Mouse (Mus musculus) adrenal gland (tissue): ENCODE data around the gene Nkain2.
"Not testable (repeated sequence)": the region's sequence is repeated elsewhere in the genome, so short reads cannot be mapped to it uniquely, and the experiment has no call there.

ENCODE experiments used
- intact Hi-C: fragments of 180-260 bp; cut with DNase I; formaldehyde crosslinking; loops from one replicate; pipeline ENCODE4 v1.15.1; 2025
- long read RNA-seq, 2 experiments: library from polyadenylated mRNA; unstranded; transcript quantifications; one replicate each; pipeline ENCODE4 v2.0.0; 2020; ENCODE audit warnings: borderline replicate concordance in 1 of 2; ENCODE audit not compliant: insufficient replicate concordance in 1 of 2

Nkain2 gene
- long read RNA-seq, experiment 1 = 0 reads
- long read RNA-seq, experiment 2 = 0 reads

DNA sequence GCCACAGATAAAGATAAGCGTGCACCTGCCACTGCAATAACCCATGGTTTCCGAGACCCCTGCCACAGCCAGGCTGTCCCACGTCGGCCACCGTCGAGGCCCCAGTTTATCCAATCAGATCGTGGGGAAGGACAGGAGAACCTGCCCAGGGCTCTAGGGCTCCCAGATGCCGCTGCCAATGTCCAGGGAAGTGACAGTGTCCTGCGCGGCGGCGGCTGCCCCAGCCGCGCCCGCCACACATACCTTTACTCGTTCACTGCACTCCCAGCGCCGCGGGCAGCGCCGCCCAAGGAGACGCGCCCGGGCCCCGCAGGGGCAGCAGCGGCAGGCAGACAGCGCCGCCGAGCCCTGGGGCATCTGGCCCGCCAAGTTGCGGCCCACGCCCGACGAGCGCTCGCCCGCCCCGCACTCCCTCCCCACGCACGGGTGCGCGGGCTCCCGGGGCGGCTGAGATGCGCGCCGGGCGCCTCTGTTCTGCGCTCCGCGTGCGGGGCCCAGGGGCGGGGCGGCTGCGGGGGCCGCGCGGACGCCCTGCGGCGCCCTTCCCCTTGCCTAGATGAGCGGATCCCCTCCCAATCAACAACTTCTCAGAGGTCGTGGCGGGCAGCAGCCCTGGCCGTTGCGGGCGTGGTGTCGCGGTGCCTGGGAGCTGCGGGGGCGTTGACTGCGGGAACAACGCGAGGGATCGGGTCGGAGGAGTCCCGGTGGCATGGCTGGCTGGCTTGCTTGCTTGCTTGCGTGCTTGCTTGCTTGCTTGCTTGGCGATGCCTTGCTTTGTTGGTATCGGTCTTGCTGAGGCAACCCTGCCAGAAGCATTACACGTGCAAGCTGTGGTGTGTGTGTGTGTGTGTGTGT is at the start of gene Nkain2:
Gene Nkain2 (minus strand): TSS at position 811 of the 855 bp plus-strand sequence.
- intact Hi-C loops = no loop called here

DNA sequence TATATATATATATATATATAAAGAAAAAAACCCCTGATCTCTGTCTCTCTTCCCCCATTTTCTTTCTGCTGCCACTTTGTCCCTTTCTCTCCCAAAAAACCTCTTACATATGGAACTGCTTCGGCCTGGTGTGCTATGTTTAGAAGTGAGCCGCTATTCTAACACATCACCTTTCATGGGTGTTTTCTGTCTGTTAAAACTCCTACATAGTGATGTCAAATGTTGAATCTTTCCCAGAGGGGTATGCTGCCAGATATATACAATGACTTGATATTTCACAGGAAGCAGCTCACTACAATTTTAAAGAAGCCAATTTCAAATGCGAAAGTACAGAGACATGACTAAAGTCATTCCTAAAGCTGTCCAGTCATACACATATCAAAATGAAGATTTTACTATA is 49.6 kb upstream of the Nkain2 start:
- intact Hi-C loops = no loop called here

DNA sequence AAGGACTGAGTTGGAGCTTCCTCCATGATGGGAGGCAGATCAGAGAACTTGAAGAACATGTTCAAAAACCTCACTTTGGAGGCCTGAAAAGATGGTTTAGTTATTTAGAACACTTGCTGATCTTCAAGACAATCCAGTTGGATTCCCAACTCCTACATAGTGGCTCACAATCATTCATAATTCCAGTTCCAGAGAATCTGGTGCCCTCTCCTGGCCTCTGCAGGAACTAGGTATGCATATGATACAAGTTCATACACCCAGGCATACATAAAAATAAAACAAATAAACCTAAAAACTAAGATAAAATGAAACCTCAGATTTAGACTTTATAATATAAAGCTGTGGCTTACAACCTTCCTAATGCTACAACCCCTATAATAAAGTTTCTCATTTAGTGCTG is 4.8 kb upstream of the Nkain2 start:
- intact Hi-C loops = no loop called here

DNA sequence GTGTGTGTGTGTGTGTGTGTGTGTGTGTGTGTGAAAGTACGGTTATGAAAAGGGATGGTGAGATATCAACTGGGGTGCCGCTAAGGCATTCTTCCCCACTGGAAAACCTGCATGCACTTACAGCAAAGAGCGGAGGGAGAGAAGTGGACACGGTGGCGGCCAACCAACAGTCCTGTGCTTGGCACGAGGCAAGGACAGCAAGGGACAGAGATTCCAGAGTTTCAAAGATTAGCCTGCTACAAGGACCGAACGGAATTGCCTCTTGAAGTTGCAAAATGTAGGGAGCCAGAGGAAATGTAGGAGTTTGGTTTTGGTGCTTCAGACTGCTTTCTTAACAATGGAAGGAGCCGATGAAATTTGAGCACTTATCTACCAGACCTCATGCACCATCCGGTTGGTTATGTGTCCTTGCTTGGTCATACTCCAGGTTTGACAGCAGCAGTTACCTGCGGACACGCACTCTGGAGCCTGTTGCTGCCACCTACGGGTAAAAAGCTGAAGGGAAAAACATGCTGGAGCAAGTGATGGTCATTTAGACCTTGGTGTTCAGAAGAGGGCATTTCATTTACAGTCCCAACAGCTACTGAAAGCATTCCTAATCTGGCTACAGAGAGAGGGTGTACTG is 357 bp upstream of the Nkain2 start:
- intact Hi-C loops = no loop called here

DNA sequence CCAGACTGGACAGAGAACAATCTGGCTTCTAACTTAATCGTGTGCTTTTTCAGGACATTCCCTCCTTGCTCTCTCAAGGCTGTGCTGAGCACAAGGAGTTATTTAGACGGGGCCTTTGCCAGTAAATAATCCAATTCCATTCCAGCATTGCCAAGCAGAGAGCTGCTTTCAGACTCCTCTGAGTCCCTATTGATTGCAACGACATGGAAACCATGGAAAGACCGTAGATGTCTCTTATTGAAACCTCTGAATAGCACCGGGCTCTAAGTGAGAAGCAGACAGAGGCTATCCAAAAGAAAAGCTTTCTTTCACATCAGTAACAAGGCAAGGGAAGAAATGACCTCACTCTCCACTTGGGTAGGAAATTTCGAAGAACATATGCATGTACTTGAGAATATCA is 8.3 kb downstream of the Nkain2 start:
- intact Hi-C loops = no loop called here

DNA sequence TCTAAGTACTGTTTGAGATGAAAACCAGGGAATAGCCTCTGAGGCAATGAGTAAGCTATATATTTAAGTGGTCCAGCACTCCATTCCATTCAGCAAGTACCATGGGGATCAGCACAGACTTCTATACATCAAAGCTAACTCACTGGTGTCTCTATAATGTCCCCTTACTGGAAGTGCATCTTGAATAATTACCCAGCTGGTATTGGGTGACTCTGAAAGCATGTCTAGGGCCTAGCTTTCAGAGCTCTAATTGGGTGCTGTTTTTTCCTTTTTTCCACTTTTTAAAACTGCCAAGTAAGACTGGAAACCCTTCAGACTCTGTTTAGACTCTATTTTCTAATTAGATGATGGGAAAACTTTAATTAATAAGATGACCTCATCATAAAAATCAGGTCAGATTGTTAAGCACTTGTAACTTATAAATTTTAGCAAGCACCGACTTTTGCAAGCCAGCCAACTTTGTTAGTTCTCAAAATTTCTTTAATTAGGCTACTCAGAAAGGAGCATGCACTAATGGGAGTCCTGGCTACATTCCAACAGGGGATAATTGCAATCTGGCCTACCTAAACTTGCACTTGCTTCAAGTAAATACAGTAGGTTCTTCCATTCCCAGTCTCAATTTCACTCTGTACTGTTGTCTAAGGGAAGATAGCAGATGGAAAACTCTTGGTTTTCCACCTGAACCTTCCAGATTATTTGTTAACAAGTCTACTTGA is 19.4 kb downstream of the Nkain2 start:
- intact Hi-C loops = no loop called here

DNA sequence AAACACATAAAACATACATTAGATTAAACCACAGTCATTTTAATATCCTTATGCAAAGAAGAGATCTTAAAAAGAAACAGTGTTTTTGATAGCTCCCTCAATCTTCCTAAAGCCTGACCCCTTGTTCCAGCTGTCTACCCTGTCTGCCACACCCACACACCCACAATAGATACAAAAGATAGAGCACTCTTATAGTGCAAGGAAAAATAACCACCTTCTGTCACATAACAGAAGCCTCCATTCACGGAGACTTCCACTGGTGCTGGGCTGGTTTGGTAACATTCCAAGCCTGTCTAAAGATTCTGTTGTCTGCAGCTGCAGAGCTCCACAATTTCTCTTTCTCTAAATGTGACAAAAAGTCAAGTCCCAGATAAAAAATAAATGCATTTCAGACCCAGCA is 20.7 kb downstream of the Nkain2 start:
- intact Hi-C loops = no loop called here

DNA sequence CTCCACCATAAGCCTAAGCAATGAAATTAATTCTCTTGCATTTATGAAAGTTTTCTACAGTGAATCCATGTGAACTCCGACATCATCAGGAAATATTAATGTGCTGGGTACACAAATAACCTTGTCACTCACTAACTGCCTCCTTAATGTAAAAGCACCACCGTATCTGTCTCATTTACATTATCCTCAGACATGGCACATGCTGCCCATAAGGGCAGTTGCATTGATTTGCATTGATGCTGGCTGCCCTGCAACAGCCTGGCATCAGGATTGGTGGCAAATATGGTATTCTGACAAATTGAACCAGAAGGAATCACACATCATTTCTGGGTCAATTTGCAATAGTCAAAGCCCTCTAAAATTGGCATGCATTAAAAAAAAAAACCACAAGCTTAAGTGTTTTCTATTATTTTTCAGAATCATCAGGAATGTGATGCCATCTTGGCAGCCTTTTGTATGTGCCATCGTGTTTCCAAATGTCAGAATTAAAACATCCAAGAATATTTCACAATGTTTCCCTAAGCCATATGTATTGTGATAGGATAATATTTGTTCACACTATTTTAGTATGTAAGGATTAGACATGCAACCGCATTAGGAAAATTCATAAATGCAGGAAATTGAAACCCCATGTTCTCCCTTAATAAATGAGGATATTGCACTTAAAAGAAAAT is 74.9 kb downstream of the Nkain2 start:
- intact Hi-C loops = no loop called here

DNA sequence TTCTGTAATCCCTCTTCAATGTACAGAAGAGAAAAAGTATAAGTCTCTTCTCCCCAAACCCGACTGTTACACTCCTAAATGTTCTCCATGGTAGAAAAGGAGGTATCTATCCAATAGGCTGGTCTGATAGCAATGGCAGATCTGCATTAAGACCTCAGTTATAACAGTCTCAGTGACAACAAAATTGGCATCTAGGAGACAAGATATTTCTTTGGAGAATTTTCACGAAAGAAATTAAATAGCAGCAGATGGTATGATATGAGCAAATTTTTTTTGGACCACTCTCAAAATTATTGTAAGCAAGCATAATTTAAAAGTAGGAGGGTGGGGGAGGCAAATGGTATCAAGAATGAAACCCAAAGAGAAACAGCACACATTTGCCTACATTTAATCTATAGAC is 94.0 kb downstream of the Nkain2 start:
- intact Hi-C loops = no loop called here

DNA sequence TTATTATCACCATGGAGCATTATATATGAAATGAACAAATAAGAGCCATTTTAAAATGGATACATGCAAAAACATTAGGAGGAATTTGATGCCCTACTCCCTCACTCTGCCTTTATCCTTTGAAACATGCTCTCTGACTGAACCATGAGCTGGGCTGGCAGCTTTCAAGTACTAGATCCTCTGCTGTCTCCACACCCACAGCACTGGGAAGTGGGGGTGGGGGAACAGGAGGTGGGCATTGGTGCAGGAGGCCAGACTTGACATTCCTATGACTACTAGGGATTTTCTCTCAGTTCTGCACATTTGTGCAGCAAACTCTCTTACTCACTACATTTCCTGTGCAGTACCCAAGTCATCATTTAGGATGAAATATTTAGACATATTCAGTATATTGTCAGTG is 99.7 kb downstream of the Nkain2 start:
- intact Hi-C loops = no loop called here

DNA sequence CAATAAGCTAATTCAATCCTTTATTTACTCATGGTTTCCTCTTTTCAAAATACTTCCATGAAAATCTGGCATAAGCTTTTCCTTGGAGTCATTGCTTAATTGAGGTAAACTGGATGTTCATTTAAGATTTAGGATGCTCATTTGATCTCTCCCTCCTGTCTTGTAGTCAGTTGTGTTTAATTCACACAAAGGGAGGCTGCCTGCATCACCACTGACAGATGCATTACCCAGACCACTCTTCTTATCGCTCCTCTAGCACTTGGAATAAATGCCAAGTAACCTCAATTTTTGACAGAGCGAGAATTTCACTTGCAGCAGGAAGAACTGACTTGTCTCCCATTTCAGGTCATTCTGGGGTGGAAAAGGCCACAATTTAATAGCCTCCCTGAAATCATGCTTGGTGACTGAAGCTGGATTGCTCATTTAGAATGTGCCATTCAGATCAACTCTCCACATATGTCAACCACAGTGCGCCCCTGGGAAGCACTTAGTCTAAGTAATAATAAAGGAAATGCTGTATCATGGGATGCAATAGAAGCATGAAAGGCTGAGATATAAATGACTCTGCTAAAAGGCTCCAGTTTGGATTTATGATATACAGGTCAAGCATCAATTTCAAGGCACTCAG is 107.4 kb downstream of the Nkain2 start:
- intact Hi-C loops = no loop called here

DNA sequence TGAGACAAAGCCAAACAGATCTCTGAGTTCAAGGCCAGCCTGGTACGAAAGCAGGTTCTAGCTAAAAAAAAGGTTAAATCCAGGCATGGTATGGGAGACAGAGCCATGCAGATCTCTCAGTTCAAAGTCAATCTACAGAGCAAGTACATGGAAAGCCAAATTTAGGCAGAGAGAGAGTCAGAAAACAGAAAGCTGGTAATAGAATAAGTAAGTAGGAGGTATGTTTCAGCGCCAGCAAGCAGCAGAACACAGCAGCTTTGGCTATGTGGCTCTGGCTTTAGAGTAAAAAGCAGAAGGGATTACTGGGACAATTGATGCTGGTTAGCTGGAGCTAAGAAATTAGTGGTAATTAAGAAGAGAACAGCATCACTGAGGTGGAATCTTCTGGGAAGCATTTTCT is 151.3 kb downstream of the Nkain2 start:
- intact Hi-C loops = no loop called here

DNA sequence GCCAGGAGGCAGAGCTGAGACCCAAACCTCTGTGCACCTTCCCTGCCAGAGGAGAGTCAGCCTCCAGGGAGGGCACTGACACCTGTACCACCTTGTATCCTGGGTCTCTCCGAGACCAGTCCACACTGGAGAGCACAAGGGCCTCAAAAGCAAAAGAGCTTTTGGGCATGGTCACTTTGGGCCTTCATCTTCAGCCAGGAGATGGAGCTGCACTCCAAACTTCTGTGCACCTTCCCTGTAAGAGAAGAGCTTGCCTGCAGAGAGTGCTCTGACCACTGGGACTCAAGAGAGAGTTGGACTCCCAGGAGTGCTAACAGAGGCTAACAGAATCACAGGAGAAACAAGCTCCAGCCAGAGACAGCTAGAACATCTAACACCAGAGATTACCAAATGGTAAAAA is 183.7 kb downstream of the Nkain2 start:
- intact Hi-C loops = not testable (repeated sequence)

DNA sequence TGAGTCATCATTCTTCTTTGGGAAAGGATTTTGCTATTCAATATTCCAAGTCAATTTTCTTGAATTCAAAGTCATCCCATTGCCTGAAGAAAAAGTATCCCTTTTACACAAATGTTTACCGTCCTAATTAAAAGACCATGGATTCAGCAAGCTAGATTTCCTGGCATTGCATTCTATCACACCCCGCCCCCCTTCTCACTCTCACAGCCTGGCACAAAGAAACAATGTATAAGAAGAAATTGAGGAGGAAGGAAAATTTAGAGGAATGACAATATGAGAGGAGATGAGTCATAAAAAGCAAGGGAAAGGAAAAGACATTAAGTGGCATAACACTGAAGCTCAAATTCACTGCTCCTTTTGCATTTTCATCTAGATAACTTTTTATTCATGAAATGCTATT is 193.6 kb downstream of the Nkain2 start:
- intact Hi-C loops = no loop called here

DNA sequence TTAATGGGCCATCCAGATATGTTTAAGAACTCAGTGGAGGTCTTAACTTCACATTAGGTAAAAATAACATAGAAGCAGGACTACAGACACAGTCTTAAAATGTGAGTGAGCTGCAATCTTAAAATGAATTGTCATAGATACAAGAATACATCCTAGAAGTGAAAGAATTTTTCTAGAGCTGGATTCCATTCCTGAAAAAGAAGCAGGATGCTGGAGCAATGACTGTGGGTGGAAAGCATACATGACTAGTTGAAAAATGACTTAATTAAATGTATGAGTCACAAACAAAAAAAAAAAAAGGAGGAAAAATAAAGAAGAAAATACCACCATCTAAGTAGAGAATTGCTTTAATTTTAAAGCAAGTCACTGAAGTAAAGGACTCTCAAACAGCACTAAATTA is 205.7 kb downstream of the Nkain2 start:
- intact Hi-C loops = no loop called here

DNA sequence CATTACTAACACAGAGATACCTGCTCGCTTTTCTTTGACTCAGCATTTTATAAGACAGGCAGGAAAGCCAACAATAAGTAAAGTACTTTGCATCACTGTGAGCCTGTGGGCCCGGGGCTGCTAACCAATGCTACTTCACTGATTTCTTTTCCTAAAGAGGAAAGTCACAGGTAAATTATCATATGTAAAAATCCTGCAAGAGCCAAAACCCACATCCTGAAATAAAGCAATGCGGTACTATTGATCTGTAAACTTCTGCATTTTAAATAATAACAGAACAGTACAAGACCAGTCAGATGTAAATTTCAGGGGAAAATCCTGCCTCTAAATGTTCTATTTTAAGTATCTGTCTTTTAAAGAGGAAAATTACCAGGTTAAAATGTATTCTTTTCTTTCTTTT is 250.0 kb downstream of the Nkain2 start:
- intact Hi-C loops = no loop called here

DNA sequence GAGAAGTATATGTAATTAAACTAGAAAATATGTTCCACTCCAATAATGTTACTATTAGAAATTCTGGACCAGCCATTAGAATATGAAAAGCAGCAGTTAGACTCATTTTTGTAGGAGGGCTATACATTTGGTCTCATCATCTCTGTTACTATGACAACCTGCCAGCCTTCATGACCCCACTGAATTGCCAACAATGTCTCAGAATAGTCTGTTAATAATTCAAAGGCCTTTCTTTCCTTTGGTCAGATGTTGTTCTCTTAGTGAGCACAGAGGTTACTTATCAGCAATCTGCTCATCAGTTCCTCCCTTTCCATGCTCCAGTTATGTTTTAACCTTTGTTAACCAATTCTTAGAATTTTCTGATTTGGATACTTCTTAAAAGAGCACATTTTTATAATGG is 251.1 kb downstream of the Nkain2 start:
- intact Hi-C loops = no loop called here

DNA sequence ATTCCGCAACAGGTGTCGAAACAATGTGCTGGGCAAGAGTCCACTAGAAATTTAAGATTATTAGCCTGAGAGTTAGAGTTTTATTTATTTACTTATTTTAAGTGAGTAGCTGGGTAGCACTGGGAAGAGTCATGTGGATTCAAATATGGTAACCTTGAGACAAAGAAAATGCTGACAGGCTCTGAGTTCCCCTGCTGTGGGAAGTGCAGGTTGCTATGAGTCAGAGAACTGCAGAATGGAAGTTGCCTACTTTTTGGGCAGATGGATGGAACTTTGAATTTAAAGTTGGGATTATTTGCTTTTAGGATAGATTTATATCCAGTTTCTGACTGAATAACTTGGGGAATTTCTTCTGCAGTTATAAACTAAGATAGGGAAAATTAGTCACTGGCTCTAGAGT is 259.2 kb downstream of the Nkain2 start:
- intact Hi-C loops = no loop called here

DNA sequence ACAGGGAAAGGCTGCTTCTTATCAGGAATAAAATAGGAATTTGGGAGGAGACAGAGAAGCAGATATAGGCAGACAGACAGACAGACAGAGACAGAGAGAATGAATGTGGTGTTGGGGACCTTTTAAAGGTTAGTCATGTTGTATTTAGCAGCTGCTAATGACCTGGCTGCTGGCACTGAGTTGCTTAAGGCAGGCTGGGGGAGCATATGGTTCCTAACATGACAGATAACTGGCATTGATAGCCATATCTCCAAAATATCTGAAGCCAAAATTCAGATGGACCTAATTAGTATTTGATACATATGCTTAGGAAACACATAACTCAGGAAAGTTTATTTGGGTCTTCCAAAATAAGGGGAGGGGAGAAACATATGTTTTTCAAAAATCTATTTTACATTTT is 285.8 kb downstream of the Nkain2 start:
- intact Hi-C loops = no loop called here

DNA sequence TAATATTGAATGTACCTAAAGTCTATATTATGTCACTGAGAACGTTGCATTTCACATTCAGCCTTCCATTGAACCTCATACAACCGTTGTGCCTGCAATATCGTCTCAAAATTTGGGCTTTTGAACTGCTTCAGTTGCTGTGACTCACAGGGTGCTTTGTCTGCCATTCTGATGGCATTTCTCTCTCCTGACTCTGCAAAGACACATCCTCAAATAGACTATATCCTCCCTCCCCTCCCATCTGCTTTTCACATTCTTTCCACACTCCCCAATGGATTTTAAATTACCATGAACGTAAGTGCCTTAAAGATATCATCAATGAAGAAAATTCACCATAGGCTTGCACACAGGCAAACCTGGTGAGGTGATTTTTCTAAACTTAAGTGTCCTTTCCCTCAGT is 287.5 kb downstream of the Nkain2 start:
- intact Hi-C loops = no loop called here

DNA sequence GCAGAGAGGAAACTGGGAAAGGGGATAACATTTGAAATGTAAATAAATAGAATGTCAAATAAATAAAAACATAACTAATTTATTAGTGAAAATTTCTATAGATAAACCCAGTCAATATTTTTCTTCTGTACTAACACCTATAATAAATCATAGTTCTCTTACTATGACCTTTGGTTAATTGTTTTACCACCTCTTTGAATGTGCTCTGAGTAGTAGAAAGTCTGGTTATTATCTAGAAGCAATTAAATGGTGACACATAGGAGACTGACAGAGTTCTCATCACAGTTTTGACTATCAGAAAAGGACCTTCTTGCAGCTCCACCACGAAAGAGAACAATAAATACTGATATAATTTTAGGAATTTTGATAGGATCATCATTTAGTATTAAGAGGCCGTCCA is 295.3 kb downstream of the Nkain2 start:
- intact Hi-C loops = no loop called here

DNA sequence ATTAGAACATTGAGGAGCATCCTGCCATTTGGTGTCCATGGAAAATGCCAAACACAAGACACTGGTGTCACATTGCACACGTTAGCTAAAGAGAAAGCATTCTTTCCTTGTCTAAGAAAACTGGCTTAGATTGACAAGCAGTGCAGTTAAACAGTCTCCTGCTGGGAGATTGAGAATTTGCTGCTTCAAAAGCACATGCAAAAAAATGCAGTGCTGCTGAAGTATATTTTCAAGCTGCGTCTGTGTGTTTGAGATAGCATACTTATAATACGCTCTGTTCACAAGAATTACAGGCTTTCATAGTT is 313.0 kb downstream of the Nkain2 start:
- intact Hi-C loops = no loop called here
